Mouse (Mus musculus) MEL (cell line): ENCODE results near the gene Ybx2. TPM values are rescaled to one million over a fixed set of nuclear protein-coding genes. Genes with fewer than 3 reads are reported as not detected.
"Not testable (repeated sequence)": the region's sequence is repeated elsewhere in the genome, so short reads cannot be mapped to it uniquely, and the experiment has no call there.

Source experiments
- DNase-seq: peaks from one replicate; pipeline ENCODE4 v3.0.0; 2011; ENCODE audit warnings: low read depth, low spot score
- H3K27ac ChIP-seq: 2 replicates; pipeline ENCODE4 v1.5.1; 2012; ENCODE audit warnings: low read depth, mild to moderate bottlenecking, control low read depth, low read length, moderate library complexity; ENCODE audit not compliant: control insufficient read depth
- H3K27me3 ChIP-seq, 2 experiments: fragments of 150-350 bp in 1 of 2; sonication (generic) in 1 of 2; 2 replicates each; pipeline ENCODE4 v1.6.1; 2012; ENCODE audit warnings: low read length in 2 of 2, mild to moderate bottlenecking in 2 of 2, improper control_type of control experiment in 1 of 2, moderate library complexity in 1 of 2; ENCODE audit not compliant: insufficient read depth in 2 of 2, control insufficient read depth in 1 of 2
- H3K36me3 ChIP-seq, 2 experiments: 2 replicates each; pipeline ENCODE4 v1.6.1; 2012 to 2014; ENCODE audit warnings: low read length in 2 of 2, improper control_type of control experiment in 1 of 2, inconsistent platforms in 1 of 2, mild to moderate bottlenecking in 1 of 2; ENCODE audit not compliant: insufficient read depth in 2 of 2, control insufficient read depth in 1 of 2
- H3K4me1 ChIP-seq, 2 experiments: fragments of 150-350 bp in 1 of 2; sonication (generic) in 1 of 2; 2 replicates each; pipeline ENCODE4 v1.6.1; 2012; ENCODE audit warnings: low read length in 2 of 2, improper control_type of control experiment in 1 of 2, mild to moderate bottlenecking in 1 of 2; ENCODE audit not compliant: insufficient read depth in 2 of 2, control insufficient read depth in 1 of 2
- H3K4me3 ChIP-seq, 2 experiments: fragments of 150-350 bp in 1 of 2; sonication (generic) in 1 of 2; 2 replicates each; pipeline ENCODE4 v1.5.1; 2012; ENCODE audit warnings: low read depth in 2 of 2, low read length in 2 of 2, mild to moderate bottlenecking in 2 of 2, moderate library complexity in 2 of 2, control low read depth in 1 of 2, improper control_type of control experiment in 1 of 2; ENCODE audit not compliant: control insufficient read depth in 1 of 2, insufficient read depth in 1 of 2
- H3K79me2 ChIP-seq: 2 replicates; pipeline ENCODE4 v1.6.1; 2012; ENCODE audit warnings: mild to moderate bottlenecking, low read length, moderate library complexity; ENCODE audit not compliant: control insufficient read depth, poor library complexity, insufficient read depth
- H3K9ac ChIP-seq: 2 replicates; pipeline ENCODE4 v1.6.1; 2012; ENCODE audit warnings: low read depth, mild to moderate bottlenecking, control low read depth, low read length, moderate library complexity; ENCODE audit not compliant: control insufficient read depth, poor library complexity, severe bottlenecking
- H3K9me3 ChIP-seq: fragments of 150-350 bp; sonication (generic); replicated peaks from 2 replicates; pipeline ENCODE4 v1.6.1; 2012; ENCODE audit warnings: mild to moderate bottlenecking, low read length, improper control_type of control experiment, moderate library complexity; ENCODE audit not compliant: insufficient read depth
- BHLHE40 ChIP-seq: IDR thresholded peaks from 2 replicates; pipeline ENCODE4 v1.6.1; 2012; ENCODE audit warnings: low read depth, mild to moderate bottlenecking, inconsistent platforms, low read length, improper control_type of control experiment, borderline replicate concordance
- CHD1 ChIP-seq: IDR thresholded peaks from 2 replicates; pipeline ENCODE4 v1.6.1; 2012; ENCODE audit warnings: low read depth, mild to moderate bottlenecking, inconsistent platforms, low read length, improper control_type of control experiment
- E2F4 ChIP-seq: IDR thresholded peaks from 2 replicates; pipeline ENCODE4 v1.6.1; 2011; ENCODE audit warnings: low read depth, low read length, improper control_type of control experiment, borderline replicate concordance
- EP300 ChIP-seq, 2 experiments: IDR thresholded peaks; 2 replicates each; pipeline ENCODE4 v1.6.1; 2011; ENCODE audit warnings: improper control_type of control experiment in 2 of 2, low read length in 2 of 2, low read depth in 1 of 2, mild to moderate bottlenecking in 1 of 2
- ETS1 ChIP-seq: IDR thresholded peaks from 2 replicates; pipeline ENCODE4 v1.6.1; 2012; ENCODE audit warnings: low read depth, mild to moderate bottlenecking, inconsistent platforms, low read length, improper control_type of control experiment, moderate library complexity
- HCFC1 ChIP-seq: IDR thresholded peaks from 2 replicates; pipeline ENCODE4 v1.6.1; 2012; ENCODE audit warnings: low read depth, mild to moderate bottlenecking, inconsistent platforms, low read length, improper control_type of control experiment, moderate library complexity
- KAT2A ChIP-seq: conservative IDR thresholded peaks from 2 replicates; pipeline ENCODE4 v1.6.1; 2012; ENCODE audit warnings: low read depth, low read length, improper control_type of control experiment, inconsistent platforms
- MAFK ChIP-seq: IDR thresholded peaks from 2 replicates; pipeline ENCODE4 v1.6.1; 2011; ENCODE audit warnings: low read depth, mild to moderate bottlenecking, low read length, improper control_type of control experiment, borderline replicate concordance
- MYB ChIP-seq: IDR thresholded peaks from 2 replicates; pipeline ENCODE4 v1.6.1; 2011; ENCODE audit warnings: mild to moderate bottlenecking, low read depth, low read length, improper control_type of control experiment
- NELFE ChIP-seq: IDR thresholded peaks from 2 replicates; pipeline ENCODE4 v1.6.1; 2011; ENCODE audit warnings: low read depth, low read length, improper control_type of control experiment
- NRF1 ChIP-seq: IDR thresholded peaks from 2 replicates; pipeline ENCODE4 v1.6.1; 2014; ENCODE audit warnings: low read depth, mild to moderate bottlenecking, inconsistent platforms, low read length, improper control_type of control experiment, moderate library complexity; ENCODE audit not compliant: poor library complexity, insufficient read depth, severe bottlenecking
- RCOR1 ChIP-seq: IDR thresholded peaks from 2 replicates; pipeline ENCODE4 v1.6.1; 2012; ENCODE audit warnings: low read depth, mild to moderate bottlenecking, inconsistent platforms, low read length, improper control_type of control experiment
- SIN3A ChIP-seq: IDR thresholded peaks from 2 replicates; pipeline ENCODE4 v1.6.1; 2012; ENCODE audit warnings: low read length, improper control_type of control experiment, inconsistent platforms
- SMC3 ChIP-seq: IDR thresholded peaks from 2 replicates; pipeline ENCODE4 v1.6.1; 2011; ENCODE audit warnings: low read depth, low read length, improper control_type of control experiment
- TAL1 ChIP-seq: IDR thresholded peaks from 2 replicates; pipeline ENCODE4 v1.6.1; 2012; ENCODE audit warnings: mild to moderate bottlenecking, inconsistent platforms, low read length, moderate library complexity, mixed read lengths
- TCF12 ChIP-seq: IDR thresholded peaks from 2 replicates; pipeline ENCODE4 v1.6.1; 2014; ENCODE audit warnings: low read depth, mild to moderate bottlenecking, inconsistent platforms, low read length, improper control_type of control experiment, moderate library complexity
- USF2 ChIP-seq, 2 experiments: IDR thresholded peaks; 2 replicates each; pipeline ENCODE4 v1.6.1; 2011 to 2012; ENCODE audit warnings: improper control_type of control experiment in 2 of 2, low read length in 2 of 2, borderline replicate concordance in 1 of 2, inconsistent platforms in 1 of 2, low read depth in 1 of 2, mild to moderate bottlenecking in 1 of 2; ENCODE audit not compliant: insufficient read depth in 1 of 2
- ZC3H11A ChIP-seq: IDR thresholded peaks from 2 replicates; pipeline ENCODE4 v1.6.1; 2012; ENCODE audit warnings: low read depth, mild to moderate bottlenecking, inconsistent platforms, low read length, improper control_type of control experiment
- ZKSCAN1 ChIP-seq: IDR thresholded peaks from 2 replicates; pipeline ENCODE4 v1.6.1; 2012; ENCODE audit warnings: low read depth, mild to moderate bottlenecking, inconsistent platforms, low read length, improper control_type of control experiment, moderate library complexity
- ZMIZ1 ChIP-seq: IDR thresholded peaks from 2 replicates; pipeline ENCODE4 v1.6.1; 2012; ENCODE audit warnings: low read depth, mild to moderate bottlenecking, inconsistent platforms, low read length, improper control_type of control experiment, moderate library complexity
- polyA plus RNA-seq, 2 experiments: library from polyadenylated mRNA; stranded (reverse) in 1 of 2; unstranded in 1 of 2; fragments of >175 nt in 1 of 2; fragments of >200 nt in 1 of 2; gene quantifications; 2 replicates each; pipeline versions ENCODE4 v1.2.1 to v1.2.4; 2012; ENCODE audit warnings: low replicate concordance in 2 of 2, low read depth in 1 of 2; ENCODE audit not compliant: insufficient read length in 2 of 2, insufficient read depth in 1 of 2, missing spikeins in 1 of 2
- total RNA-seq: library from RNA; depleted of rRNA; stranded (reverse); fragments of 300-350 nt; gene quantifications from 2 replicates; pipeline ENCODE4 v1.2.3, GENCODE M21; 2012

The Ybx2 gene
- total and polyA plus RNA-seq, 3 experiments: 0.50 to 0.92 TPM; not detected in 1

DNA sequence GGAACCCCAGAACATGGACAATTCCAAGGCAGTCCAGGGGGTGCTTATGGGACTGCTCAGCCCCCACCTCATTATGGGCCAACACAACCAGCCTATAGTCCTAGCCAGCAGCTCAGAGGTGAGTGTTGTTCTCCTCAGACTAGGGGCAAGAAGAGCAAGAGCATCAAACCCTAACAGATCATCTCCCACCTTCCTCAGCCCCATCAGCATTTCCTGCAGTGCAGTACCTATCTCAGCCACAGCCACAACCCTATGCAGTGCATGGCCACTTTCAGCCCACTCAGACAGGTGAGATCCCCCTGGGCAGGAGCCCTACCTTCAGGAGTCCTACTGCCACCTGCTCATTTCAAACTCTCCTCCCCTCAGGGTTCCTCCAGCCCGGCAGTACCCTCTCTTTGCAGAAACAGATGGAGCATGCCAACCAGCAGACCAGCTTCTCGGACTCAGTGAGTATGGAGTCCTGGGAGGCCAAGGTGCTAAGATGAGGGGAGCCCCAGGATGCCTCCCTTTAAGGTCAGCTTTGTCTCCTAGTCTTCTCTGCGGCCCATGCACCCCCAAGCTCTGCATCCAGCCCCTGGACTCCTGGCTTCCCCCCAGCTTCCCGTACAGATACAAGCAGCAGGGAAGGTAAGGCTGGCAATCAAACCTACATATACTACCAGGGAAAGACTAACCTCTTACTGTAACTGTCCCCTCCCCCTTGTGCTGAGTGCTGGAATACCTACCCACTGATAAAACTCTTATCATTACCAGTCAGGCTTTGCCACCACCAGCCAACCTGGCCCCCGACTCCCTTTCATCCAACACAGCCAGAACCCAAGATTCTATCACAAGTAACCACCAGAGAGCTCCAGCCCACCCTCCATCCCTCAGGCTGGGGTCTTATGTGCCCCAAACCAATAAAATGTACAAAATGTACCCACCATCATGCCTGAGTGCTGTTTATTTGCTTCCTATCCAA lies 19.6 kb upstream of the Ybx2 start (continued):
- TF ChIP-seq NRF1: no peak; the same call in 1 of the 2 replicates
- TF ChIP-seq TAL1: peak; percentile 97
- TF ChIP-seq TCF12: peak; percentile 99
- TF ChIP-seq MAFK: peak; percentile 83; the same call in 1 of the 2 replicates
- TF ChIP-seq RCOR1: peak; percentile 88
- no peak for TF ChIP-seq USF2 (IDR thresholded peaks at IDR 0.05; ENCODE audit: borderline replicate concordance in 1 of 2, insufficient read depth in 1 of 2, low read depth in 1 of 2, low read length in 2 of 2)
- peak; percentile 67; the same call in 1 of the 2 replicates for TF ChIP-seq HCFC1
- peak; percentile 87 for TF ChIP-seq SIN3A
- TF ChIP-seq KAT2A: no peak
- no peak for TF ChIP-seq ZKSCAN1
- TF ChIP-seq ZC3H11A: no peak
- peak; percentile 70; the same call in 1 of the 2 replicates for TF ChIP-seq MYB
- TF ChIP-seq ZMIZ1: peak; percentile 90
- no peak for TF ChIP-seq E2F4
- TF ChIP-seq ETS1: peak; percentile 89
- TF ChIP-seq EP300 (IDR thresholded peaks at IDR 0.05; ENCODE audit: low read depth in 1 of 2, low read length in 2 of 2): peak; percentile 95 to 96
- TF ChIP-seq BHLHE40: peak; percentile 70
- TF ChIP-seq NELFE: peak; percentile 19; the same call in 1 of the 2 replicates

DNA sequence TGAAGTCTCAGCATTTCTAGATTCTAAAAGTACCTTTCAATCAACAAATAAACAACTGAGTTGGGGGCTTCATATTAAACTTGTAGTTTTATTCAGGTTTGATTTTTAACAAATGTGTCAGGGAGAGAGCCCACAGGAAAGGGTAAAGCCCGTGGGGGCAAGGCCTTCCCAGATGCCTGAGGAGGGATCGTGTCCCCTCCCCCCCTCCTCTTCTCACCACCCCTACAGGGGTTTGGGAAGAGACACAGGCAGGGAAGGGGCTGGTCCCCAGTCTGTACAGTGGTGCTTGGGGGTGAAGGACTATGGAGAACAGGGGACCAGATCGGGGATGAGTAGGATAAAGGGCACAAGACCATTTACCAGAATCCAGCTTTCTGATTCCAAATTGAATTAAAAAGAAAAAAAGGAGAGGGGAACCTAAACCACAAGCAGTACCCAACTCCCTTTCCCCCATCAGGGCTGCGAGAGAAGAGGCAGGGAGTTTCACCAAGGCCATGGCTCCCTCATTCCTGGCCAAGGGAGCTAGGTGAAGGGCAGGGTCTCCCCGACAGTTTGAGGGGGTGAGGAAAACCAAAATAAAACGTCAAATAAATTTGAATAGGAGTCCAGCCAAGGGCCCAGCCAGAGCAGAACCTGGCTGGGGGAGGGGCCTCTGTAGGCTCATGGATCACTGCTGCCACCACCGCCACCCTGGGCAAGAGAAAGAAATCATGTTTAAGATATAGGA lies 18.8 kb upstream of the Ybx2 start:
- not testable (repeated sequence) for H3K9me3 ChIP-seq, H3K27me3 ChIP-seq, H3K4me3 ChIP-seq
- TF ChIP-seq SMC3 (0 out of 2 replicates have a peak, but pooled peaks have one; percentile 5), CHD1 (peak; percentile 93)
- Histone ChIP-seq H3K27ac (peak overlapping the region; percentile 74), H3K9ac (peak overlapping the region; percentile 19), H3K4me1 (peaks cover 4 to 53% of the 10 kb centered on the region in 2 experiments), H3K79me2 (peaks cover 61% of the 10 kb centered on the region), H3K36me3 (peaks cover 22 to 51% of the 10 kb centered on the region in 2 experiments)
- DNase-seq: peak; percentile 46
